Mouse (Mus musculus): Measurements from ENCODE around the gene Smc5. TPM values are rescaled to one million over a fixed set of nuclear protein-coding genes. Genes with fewer than 3 reads are reported as not detected.

Gene Smc5
- polyA plus RNA-seq, 1 experiment from 2014 or later = 25.9 TPM

GRCm38 (mm10) chr19:23163361-23163760 is 110.3 kb downstream of the Smc5 start:
- Histone ChIP-seq H3K4me3 (ENCODE audit: low read depth, low read length) (no peak overlapping the region), H3K9ac (ENCODE audit: low read depth, low read length) (no peak overlapping the region), H3K9me3 (replicated peaks; ENCODE audit: control insufficient read depth, low read length, poor library complexity, severe bottlenecking) (no peaks in the 10 kb centered on the region), H3K4me1 (ENCODE audit: control insufficient read depth, insufficient read depth, low read length) (no peaks in the 10 kb centered on the region), H3K36me3 (ENCODE audit: control insufficient read depth, insufficient read depth, low read length) (no peaks in the 10 kb centered on the region), H3K27me3 (ENCODE audit: control insufficient read depth, insufficient read depth, low read depth, low read length) (no peaks in the 10 kb centered on the region), H3K27ac (ENCODE audit: low read length) (no peak overlapping the region), H3K4me2 (ENCODE audit: low read length) (no peak overlapping the region)
- no peak for ATAC-seq
- 35% methylated on average over 3 of the region's 3 CpGs for WGBS

- no peaks in the 10 kb centered on the region for H3K4me1 ChIP-seq (ENCODE audit: control insufficient read depth, insufficient read depth, low read length)
- no peak overlapping the region for H3K4me2 ChIP-seq (ENCODE audit: low read length)
- ATAC-seq = no peak
- H3K9me3 ChIP-seq (replicated peaks; ENCODE audit: control insufficient read depth, low read length, poor library complexity, severe bottlenecking) = no peaks in the 10 kb centered on the region
- 79% methylated on average over 6 of the region's 6 CpGs for WGBS
- H3K4me3 ChIP-seq (ENCODE audit: low read depth, low read length) = no peak overlapping the region
- no peak overlapping the region for H3K9ac ChIP-seq (ENCODE audit: low read depth, low read length)
- H3K27ac ChIP-seq (ENCODE audit: low read length) = no peak overlapping the region
- no peaks in the 10 kb centered on the region for H3K27me3 ChIP-seq (ENCODE audit: control insufficient read depth, insufficient read depth, low read depth, low read length)
- H3K36me3 ChIP-seq (ENCODE audit: control insufficient read depth, insufficient read depth, low read length) = no peaks in the 10 kb centered on the region
These were observed 110.8 kb downstream of the Smc5 start for GRCm38 (mm10) chr19:23162877-23163276.

- no peak overlapping the region for H3K4me2 ChIP-seq (ENCODE audit: low read length)
- no peaks in the 10 kb centered on the region for H3K9me3 ChIP-seq (replicated peaks; ENCODE audit: control insufficient read depth, low read length, poor library complexity, severe bottlenecking)
- H3K4me3 ChIP-seq (ENCODE audit: low read depth, low read length) = no peak overlapping the region
- WGBS = 19% methylated on average over 8 of the region's 8 CpGs
- no peak overlapping the region for H3K9ac ChIP-seq (ENCODE audit: low read depth, low read length)
- H3K4me1 ChIP-seq (ENCODE audit: control insufficient read depth, insufficient read depth, low read length) = no peaks in the 10 kb centered on the region
- no peaks in the 10 kb centered on the region for H3K36me3 ChIP-seq (ENCODE audit: control insufficient read depth, insufficient read depth, low read length)
- no peak overlapping the region for H3K27ac ChIP-seq (ENCODE audit: low read length)
- H3K27me3 ChIP-seq (ENCODE audit: control insufficient read depth, insufficient read depth, low read depth, low read length) = no peaks in the 10 kb centered on the region
- no peak for ATAC-seq
These were observed 111.3 kb downstream of the Smc5 start for GRCm38 (mm10) chr19:23162387-23162809.

- no peak overlapping the region for H3K27ac ChIP-seq (ENCODE audit: low read length)
- 80% methylated on average over 10 of the region's 10 CpGs for WGBS
- H3K4me1 ChIP-seq (ENCODE audit: control insufficient read depth, insufficient read depth, low read length) = no peaks in the 10 kb centered on the region
- H3K4me3 ChIP-seq (ENCODE audit: low read depth, low read length) = no peak overlapping the region
- H3K4me2 ChIP-seq (ENCODE audit: low read length) = no peak overlapping the region
- H3K36me3 ChIP-seq (ENCODE audit: control insufficient read depth, insufficient read depth, low read length) = no peaks in the 10 kb centered on the region
- no peaks in the 10 kb centered on the region for H3K27me3 ChIP-seq (ENCODE audit: control insufficient read depth, insufficient read depth, low read depth, low read length)
- no peak overlapping the region for H3K9ac ChIP-seq (ENCODE audit: low read depth, low read length)
- ATAC-seq = no peak
- H3K9me3 ChIP-seq (replicated peaks; ENCODE audit: control insufficient read depth, low read length, poor library complexity, severe bottlenecking) = no peaks in the 10 kb centered on the region
These were observed 113.8 kb downstream of the Smc5 start for GRCm38 (mm10) chr19:23159780-23160395.

Other genes with a start within 250 kb of the Smc5 start
- 2.3 and 3.1 TPM in 2 replicates for gene Klf9, start 132.7 kb downstream of the Smc5 start, polyA plus RNA-seq (2015; fragmentation: Nextera tagmentation; extraction: Ambion mirVana)
- gene Mamdc2, start 174.5 kb upstream of the Smc5 start, polyA plus RNA-seq (2015; fragmentation: Nextera tagmentation; extraction: Ambion mirVana) = 2.4 and 4.2 TPM in 2 replicates

Data from midbrain, embryonic 16.5 days (tissue).